Mouse (Mus musculus) E14TG2a.4 (cell line): ENCODE data around the gene Rrbp1.

Source experiments
- H3K27me3 ChIP-seq: 2 replicates; pipeline ENCODE4 v1.6.1; 2014; ENCODE audit warnings: low read length, control low read depth; ENCODE audit not compliant: insufficient read depth
- H3K36me3 ChIP-seq: 2 replicates; pipeline ENCODE4 v1.6.1; 2014; ENCODE audit warnings: low read length, control low read depth; ENCODE audit not compliant: insufficient read depth
- H3K4me1 ChIP-seq: replicated peaks from 2 replicates; pipeline ENCODE4 v1.6.1; 2014; ENCODE audit warnings: low read depth, low read length, control low read depth
- H3K4me3 ChIP-seq: replicated peaks from 2 replicates; pipeline ENCODE4 v1.5.1; 2014; ENCODE audit warnings: mild to moderate bottlenecking, low read length
- H3K9me3 ChIP-seq: 2 replicates; pipeline ENCODE4 v1.6.1; 2014; ENCODE audit warnings: low read length, control low read depth
- CTCF ChIP-seq: conservative IDR thresholded peaks from 2 replicates; pipeline ENCODE4 v1.5.1; 2014; ENCODE audit warnings: low read length
- NANOG ChIP-seq: IDR thresholded peaks from 2 replicates; pipeline ENCODE4 v1.6.1; 2014; ENCODE audit warnings: borderline replicate concordance, low read length, mixed read lengths
- POU5F1 ChIP-seq: IDR thresholded peaks from 2 replicates; pipeline ENCODE4 v1.6.1; 2014; ENCODE audit warnings: low read length, borderline replicate concordance

The Rrbp1 gene

DNA sequence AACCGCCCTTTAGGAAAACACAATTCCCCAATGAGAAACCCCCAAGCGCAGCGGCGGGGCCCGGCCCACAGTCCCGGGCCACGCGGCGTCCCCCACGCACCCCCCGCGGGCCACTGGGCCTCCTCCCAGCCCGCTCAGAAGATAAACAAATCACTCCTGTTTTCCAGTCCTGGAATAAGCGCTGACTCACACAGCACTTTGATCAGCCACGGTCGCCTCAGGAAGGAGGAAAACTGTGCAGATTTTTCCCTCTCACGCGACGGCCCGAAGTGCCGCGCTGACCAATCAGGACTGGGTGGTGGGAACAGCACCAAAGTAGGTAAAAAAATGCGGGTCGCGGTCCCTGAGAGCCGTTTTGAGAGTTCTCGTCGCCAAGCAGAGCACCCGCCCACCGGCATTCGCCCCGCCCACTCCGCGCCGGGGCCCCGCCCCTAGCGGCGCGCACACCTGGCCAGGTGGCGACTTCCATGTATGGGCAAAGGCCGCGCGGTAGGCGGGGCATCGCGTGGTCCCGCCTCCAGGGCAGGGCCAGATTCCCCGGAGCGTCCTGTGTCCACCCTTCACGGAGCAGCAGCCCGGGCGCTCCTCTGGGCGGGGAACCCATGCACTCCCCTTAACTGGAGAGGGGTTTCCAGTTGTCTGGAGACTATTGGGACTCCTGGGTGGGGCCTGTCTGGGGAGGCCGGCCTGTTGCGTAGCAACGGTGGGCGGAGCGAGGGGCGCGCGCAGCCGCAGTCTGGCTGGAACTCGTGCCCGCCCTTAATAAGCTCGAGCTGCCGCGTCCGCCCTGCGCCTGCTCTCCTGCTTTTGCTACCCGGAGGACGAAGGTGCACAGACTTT lies 96.1 kb downstream of the Rrbp1 start, which contains the start of gene Dstn:
Dstn (plus strand) TSS at position 561 of the 840 bp plus-strand sequence.
- Histone ChIP-seq H3K4me1 (peaks cover 55% of the 10 kb centered on the region), H3K4me3 (peak within 1 kb of the TSS; percentile 95), H3K36me3 (no peaks in the 10 kb centered on the region), H3K27me3 (no peaks in the 10 kb centered on the region), H3K9me3 (no peaks in the 10 kb centered on the region)
- TF ChIP-seq CTCF (no peak), NANOG (no peak), POU5F1 (no peak)

DNA sequence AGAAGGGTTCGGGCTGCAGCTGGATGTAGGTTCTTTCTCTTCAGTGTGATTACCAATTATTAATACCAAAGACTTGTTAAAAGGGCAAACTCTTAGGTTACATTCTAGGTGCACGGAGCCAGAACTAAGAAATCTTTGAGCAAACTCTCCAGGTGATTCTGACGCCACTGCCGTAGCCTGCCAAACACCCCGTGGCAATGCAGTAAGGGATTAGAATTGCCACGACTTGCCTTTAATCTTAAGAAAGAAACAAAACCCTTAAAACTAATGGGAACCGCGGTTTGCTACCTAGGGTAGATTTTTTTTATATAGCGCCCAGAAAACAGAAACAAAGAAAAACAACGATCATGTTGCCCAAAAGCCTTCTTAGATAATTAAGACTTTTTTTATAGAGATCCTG lies 96.8 kb downstream of the Rrbp1 start:
- TF ChIP-seq NANOG (no peak), POU5F1 (no peak), CTCF (no peak)
- Histone ChIP-seq H3K4me1 (peaks cover 54% of the 10 kb centered on the region), H3K36me3 (no peaks in the 10 kb centered on the region), H3K4me3 (peak overlapping the region; percentile 95), H3K27me3 (no peaks in the 10 kb centered on the region), H3K9me3 (no peaks in the 10 kb centered on the region)

DNA sequence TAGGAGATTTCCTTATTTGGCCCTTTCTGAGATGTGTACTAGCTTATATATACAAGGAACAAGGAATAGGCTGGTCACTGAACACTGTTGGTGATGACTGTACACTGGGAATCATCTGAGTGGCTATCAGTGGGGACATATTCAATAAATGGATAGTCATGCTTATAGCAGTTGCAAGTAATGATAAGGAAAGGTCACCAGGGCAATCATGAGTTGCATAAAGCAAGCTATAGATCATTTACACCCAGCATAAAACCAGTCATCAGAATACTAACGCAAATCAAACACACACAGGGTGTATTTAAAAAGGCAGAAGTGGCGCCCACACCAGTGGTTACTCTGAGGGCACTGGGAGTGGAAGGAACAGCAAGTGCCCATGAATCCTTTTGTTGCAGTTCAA lies 98.9 kb downstream of the Rrbp1 start:
- no peaks in the 10 kb centered on the region for H3K9me3 ChIP-seq
- H3K4me1 ChIP-seq: peaks cover 44% of the 10 kb centered on the region
- TF ChIP-seq CTCF: no peak
- no peak for TF ChIP-seq NANOG
- no peaks in the 10 kb centered on the region for H3K36me3 ChIP-seq
- no peak overlapping the region for H3K4me3 ChIP-seq
- H3K27me3 ChIP-seq: no peaks in the 10 kb centered on the region

DNA sequence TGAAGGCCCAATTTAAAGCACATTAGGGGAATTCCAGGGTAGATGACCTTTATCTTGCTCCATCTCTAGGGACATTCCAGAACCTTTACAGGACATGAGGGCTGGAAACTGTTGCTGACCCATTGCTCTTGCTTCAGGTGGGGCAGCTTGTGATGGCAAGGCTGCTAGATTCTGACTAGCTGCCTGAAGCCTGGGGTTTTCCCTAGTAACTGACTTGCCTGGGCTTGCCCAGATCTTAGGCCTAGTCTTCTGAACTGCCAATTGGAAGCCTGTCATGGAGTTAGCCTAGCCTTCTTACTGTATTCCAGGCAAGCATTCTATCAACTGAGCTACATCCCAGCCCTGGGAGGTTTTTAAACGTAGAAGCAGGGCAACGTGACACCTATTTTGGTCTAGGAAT lies 101.8 kb downstream of the Rrbp1 start:
- TF ChIP-seq POU5F1 (no peak), NANOG (no peak), CTCF (no peak)
- peaks cover 37% of the 10 kb centered on the region for H3K4me1 ChIP-seq
- H3K36me3 ChIP-seq: no peaks in the 10 kb centered on the region

DNA sequence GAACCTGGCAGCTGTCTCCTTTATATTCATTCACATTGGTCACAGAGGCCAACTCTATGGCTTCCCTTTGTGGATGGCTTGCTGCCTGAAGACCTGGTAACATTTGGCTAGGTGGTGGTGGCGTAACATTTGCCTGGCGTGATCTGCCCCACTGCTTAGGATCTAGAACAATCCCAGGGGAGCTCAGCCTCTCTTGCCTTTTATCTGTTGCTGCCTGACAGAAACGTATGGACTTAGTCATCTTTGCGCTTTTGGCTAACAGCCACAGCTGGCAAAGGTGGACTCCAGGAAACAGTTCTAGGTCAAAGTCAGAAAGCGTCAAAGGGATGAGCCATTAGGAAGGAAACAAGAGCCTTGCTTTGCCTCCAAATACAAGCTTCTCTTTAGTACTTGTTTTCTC lies 106.2 kb downstream of the Rrbp1 start:
- Histone ChIP-seq H3K4me1 (peaks cover 16% of the 10 kb centered on the region), H3K27me3 (no peaks in the 10 kb centered on the region), H3K4me3 (no peak overlapping the region), H3K9me3 (no peaks in the 10 kb centered on the region), H3K36me3 (no peaks in the 10 kb centered on the region)
- TF ChIP-seq POU5F1: no peak
- TF ChIP-seq CTCF: no peak
- no peak for TF ChIP-seq NANOG

More for the DNA sequence above, 101.8 kb downstream of the Rrbp1 start:
- no peaks in the 10 kb centered on the region for H3K9me3 ChIP-seq
- no peaks in the 10 kb centered on the region for H3K27me3 ChIP-seq
- no peak overlapping the region for H3K4me3 ChIP-seq

DNA sequence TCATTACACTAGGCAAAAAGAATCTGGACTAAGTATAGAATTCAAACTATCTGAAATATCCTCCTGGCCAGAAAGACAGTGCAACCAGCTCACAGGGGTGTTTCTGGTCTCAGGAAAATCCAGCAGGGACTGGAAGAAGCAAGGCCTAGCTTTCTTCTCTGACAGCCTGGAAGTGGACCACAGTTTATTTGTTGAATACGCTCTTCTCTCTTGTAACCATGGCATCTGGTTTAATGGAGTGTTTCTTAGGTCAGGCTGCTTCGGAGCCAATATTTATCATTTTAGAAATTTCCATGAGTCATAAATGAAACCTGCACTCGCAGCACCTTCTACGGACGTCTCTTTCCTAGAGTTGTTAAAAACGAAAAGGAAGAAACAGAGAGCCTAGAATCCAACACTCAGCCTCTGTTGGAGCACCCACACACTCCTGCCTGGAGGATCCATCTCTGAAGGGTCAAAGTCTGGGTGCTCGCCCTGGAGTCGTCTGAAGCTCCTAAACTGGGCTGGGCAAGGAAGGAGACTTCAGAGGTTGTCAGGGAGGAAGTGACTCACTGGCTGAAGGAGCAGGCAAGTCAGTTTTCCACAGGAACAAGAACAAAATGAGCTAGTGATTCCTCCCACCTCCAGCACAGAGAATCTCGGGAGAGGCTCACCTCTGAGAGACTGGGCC lies 107.6 kb downstream of the Rrbp1 start:
- no peaks in the 10 kb centered on the region for H3K9me3 ChIP-seq
- peaks cover 9% of the 10 kb centered on the region for H3K4me1 ChIP-seq
- no peaks in the 10 kb centered on the region for H3K27me3 ChIP-seq
- H3K36me3 ChIP-seq: no peaks in the 10 kb centered on the region
- H3K4me3 ChIP-seq: no peak overlapping the region
- TF ChIP-seq POU5F1: no peak
- no peak for TF ChIP-seq NANOG
- TF ChIP-seq CTCF: no peak

DNA sequence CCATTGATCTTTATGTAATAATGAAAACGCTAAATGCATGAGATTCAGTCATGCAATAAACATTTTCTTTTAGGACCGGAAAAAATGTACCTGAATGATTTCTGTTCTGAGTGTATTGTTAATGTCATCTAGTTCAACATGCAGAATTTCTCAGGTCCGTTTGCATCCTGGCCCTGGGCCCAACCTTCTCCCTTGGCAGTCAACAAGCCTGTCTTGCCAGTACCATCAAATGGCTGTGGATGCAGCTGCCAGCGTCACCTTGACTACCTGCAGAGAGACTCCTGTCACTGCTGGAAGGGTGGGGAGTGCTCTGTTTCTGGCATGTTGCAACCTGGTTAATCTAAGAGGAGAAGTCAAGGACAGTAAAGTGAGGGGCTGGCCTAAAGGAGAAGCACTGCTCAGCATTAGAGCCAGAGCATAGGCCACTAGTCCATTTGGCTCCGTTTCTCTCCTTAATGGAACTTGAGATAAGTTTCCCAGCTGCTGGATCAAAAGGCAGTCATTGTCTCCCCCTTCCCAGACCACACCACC lies 110.2 kb downstream of the Rrbp1 start:
- Histone ChIP-seq H3K4me1 (peaks cover 6% of the 10 kb centered on the region; the same call in 1 of the 2 replicates), H3K36me3 (no peaks in the 10 kb centered on the region), H3K4me3 (no peak overlapping the region), H3K27me3 (no peaks in the 10 kb centered on the region), H3K9me3 (no peaks in the 10 kb centered on the region)
- TF ChIP-seq CTCF: no peak
- TF ChIP-seq POU5F1: no peak
- TF ChIP-seq NANOG: no peak

DNA sequence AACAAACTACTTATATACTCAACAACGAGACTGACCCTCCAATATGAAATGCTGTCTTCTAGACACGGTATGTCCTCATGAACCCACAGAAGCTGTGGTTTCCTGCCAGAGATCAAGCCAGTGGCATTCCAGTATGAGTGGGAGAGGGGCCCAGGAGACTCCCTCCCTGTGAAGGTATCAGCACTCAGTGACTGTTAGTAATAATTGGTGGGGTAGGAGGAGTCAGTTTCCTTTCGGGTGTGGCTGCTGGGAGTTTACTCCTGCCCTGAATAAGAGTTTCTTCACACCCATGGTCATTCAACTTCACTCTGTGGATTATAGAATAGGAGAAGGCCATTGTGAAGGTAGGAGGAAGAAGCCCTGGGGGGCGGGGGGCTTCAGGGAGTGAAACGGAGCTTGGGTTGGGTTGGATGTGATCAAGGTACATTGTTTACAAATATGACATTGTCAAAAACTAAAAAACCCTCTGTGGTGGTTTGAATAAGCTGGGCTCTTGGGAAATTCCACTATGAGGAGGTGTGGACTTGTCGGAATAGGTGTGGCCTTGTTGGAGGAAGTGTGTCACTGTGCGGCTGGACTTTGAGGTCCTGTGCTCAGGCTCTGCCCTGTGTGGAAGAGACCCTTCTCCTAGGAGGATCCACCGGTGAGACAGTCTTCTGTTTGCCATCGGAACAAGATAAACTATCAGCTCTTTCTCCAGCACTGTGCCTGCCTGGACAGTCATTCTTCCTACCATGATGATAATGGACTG lies 111.4 kb downstream of the Rrbp1 start:
- Histone ChIP-seq H3K4me1 (peaks cover 6% of the 10 kb centered on the region; the same call in 1 of the 2 replicates), H3K4me3 (no peak overlapping the region), H3K36me3 (no peaks in the 10 kb centered on the region), H3K27me3 (no peaks in the 10 kb centered on the region), H3K9me3 (no peaks in the 10 kb centered on the region)
- TF ChIP-seq NANOG (no peak), POU5F1 (no peak), CTCF (no peak)
